7 mouse cellular contexts compared by ENCODE assay signal in the genomic region with DNA sequence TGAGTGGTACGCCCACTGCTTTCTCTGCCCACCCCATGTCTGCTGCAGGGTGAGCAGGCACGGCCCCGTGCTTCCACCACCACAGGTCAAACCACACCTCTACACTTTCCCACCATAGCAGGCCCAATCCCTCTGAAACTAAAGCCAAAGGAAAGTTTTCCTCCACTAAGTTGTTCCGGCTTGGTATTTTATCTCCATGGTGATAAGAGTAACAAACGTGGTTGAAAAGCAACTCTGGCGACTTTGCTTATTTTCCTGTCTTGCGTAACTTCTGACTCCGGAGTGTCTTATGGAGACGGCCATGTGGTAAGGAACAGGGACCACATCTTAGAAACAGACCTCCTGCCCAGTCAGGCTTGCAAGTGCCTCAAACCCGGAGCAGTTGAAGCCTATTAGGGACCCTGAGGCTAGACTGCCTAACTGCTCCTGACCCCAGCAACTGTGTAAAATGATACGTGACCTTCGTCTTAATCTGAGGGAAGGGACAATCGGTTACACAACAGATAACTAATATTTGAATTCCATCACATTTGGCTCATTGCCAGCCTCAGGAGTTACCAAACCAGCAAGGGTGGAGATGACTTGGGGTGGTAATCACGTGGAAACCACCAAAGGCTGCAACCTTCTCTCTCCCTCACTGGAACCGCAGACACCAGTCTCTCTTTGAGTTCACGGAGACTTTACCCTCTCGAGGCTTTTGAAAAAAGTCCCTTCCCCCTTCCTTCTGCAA. TPM values are rescaled to one million over a fixed set of nuclear protein-coding genes. Genes with fewer than 3 reads are reported as not detected.
DNase-seq lines count a peak whose midpoint lies in the region; TF ChIP-seq lines count a peak whose summit lies in the region.

No protein-coding gene starts in this region.

- peak overlapping the region; percentile 90 for H3K4me3 ChIP-seq in E14TG2a.4 (replicated peaks; ENCODE audit: low read length)
- H3K4me3 ChIP-seq in left cerebral cortex, adult 2 months: no peak overlapping the region

- TF ChIP-seq CTCF in E14TG2a.4 (conservative IDR thresholded peaks at IDR 0.05; ENCODE audit: low read length): no peak
- TF ChIP-seq CTCF in left cerebral cortex, adult 2 months (IDR thresholded peaks at IDR 0.05): no peak

- peaks cover 17% of the 10 kb centered on the region for H3K36me3 ChIP-seq in E14TG2a.4 (ENCODE audit: insufficient read depth, low read length)

- no peak overlapping the region for H3K27ac ChIP-seq in left cerebral cortex, adult 2 months

- no peaks in the 10 kb centered on the region for H3K27me3 ChIP-seq in E14TG2a.4 (ENCODE audit: insufficient read depth, low read length)

- H3K4me1 ChIP-seq in E14TG2a.4 (replicated peaks; ENCODE audit: low read depth, low read length): peaks cover 72% of the 10 kb centered on the region

- intact Hi-C loops in heart, postnatal 14 days (cut with DNase I): no loop called here
- intact Hi-C loops in left cerebral cortex, adult 2 months (cut with DNase I): no loop called here

- H3K9me3 ChIP-seq in E14TG2a.4 (ENCODE audit: low read length): no peaks in the 10 kb centered on the region

- peak; percentile 78 for DNase-seq in NIH3T3 (ENCODE audit: low read depth)
- DNase-seq in heart, postnatal 14 days: peak; percentile 11 to 12
- peak; percentile 30 to 53 for DNase-seq in lung, postnatal 4 days
- no peak for DNase-seq in embryo, embryonic 10 days (ENCODE audit: low spot score)
- no peak for DNase-seq in left cerebral cortex, adult 2 months (ENCODE audit: extremely low spot score in 1 of 2, low spot score in 2 of 2)
- DNase-seq in cerebellum, postnatal 4 days (ENCODE audit: low spot score in 2 of 2): no peak

RNA-seq across cellular contexts. Expression of gene Clstn3, which starts 13.5 kb away (rescaled TPM):
- total RNA-seq in heart, postnatal 14 days (2021): 1 to 10 TPM in 1 of 2 experiments, under 1 TPM in 1; 0.24 to 1.5 TPM
- 100 to 1,000 TPM; 393 to 399 TPM for total RNA-seq in left cerebral cortex, adult 2 months (2021)

RNA-seq across cellular contexts. Expression of gene C1rl, which starts 14.8 kb away (rescaled TPM):
- total RNA-seq in heart, postnatal 14 days (2021): 1 to 10 TPM in 1 of 2 experiments, under 1 TPM in 1; 0.90 to 1.1 TPM
- under 1 TPM; 0.25 to 0.37 TPM for total RNA-seq in left cerebral cortex, adult 2 months (2021)

RNA-seq across cellular contexts. Expression of gene C1ra, which starts 34.1 kb away (rescaled TPM):
- 10 to 100 TPM in 1 of 2 experiments, 1 to 10 TPM in 1; 8.8 to 10.8 TPM for total RNA-seq in heart, postnatal 14 days (2021)
- 1 to 10 TPM; 1.5 to 1.8 TPM for total RNA-seq in left cerebral cortex, adult 2 months (2021)

Comparison
In these comparisons a context has a peak if more than half of its experiments do, and no peak if none do; other contexts are left out.
1. DNase-seq: peak in NIH3T3 (single experiment), heart, postnatal 14 days (2 of 2) and lung, postnatal 4 days (2 of 2); none in embryo, embryonic 10 days (single experiment), left cerebral cortex, adult 2 months (0 of 2) and cerebellum, postnatal 4 days (0 of 2).
2. RNA of gene Clstn3, which starts 13.5 kb away (total RNA-seq): 393 to 399 TPM in left cerebral cortex, adult 2 months; 0.24 to 1.5 TPM in heart, postnatal 14 days; every median in the first group is over 100 times any median in the second.